Mouse (Mus musculus): Measurements from ENCODE around the gene Mknk1. TPM values are rescaled to one million over a fixed set of nuclear protein-coding genes. Genes with fewer than 3 reads are reported as not detected.

Gene Mknk1
- polyA plus RNA-seq, 1 experiment, result 15.3 TPM

DNA sequence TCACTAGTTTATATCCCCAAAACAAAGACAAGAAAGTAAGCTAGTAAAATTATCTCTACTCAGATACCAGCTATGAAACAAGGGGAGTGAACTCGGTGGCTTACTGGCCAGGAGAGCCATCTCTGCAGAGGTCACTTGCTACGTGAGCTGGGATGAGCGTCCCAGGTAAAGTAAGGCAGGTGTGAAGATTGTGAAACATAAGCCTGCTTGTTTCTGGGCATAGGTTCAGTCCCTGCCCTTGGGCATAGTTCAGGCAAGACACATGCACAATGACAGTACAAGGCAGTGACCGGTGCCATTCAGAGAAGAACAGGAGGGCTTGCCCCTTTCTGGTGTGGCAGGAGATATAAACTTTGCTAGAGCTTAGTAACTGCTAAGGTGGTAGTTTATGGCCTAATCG lies 23.4 kb upstream of the Mknk1 start:
- Histone ChIP-seq H3K79me3 (ENCODE audit: low read depth) (no peaks in the 10 kb centered on the region), H3K27me3 (ENCODE audit: control insufficient read depth, insufficient read depth, insufficient read length) (no peaks in the 10 kb centered on the region), H3K36me3 (ENCODE audit: control insufficient read depth, insufficient read depth) (no peaks in the 10 kb centered on the region), H3K79me2 (ENCODE audit: control insufficient read depth, insufficient read depth) (no peaks in the 10 kb centered on the region), H3K4me3 (ENCODE audit: insufficient read depth, poor library complexity, severe bottlenecking) (no peak overlapping the region), H3ac (ENCODE audit: control insufficient read depth, insufficient read length, low read depth) (no peak overlapping the region)
- no peak for TF ChIP-seq USF1 (IDR thresholded peaks at IDR 0.05; ENCODE audit: low read depth)
- no peak for TF ChIP-seq MYOG (IDR thresholded peaks at IDR 0.05; ENCODE audit: control insufficient read depth, extremely low read depth, insufficient read length)
- no peak for TF ChIP-seq MAX (IDR thresholded peaks at IDR 0.05)

DNA sequence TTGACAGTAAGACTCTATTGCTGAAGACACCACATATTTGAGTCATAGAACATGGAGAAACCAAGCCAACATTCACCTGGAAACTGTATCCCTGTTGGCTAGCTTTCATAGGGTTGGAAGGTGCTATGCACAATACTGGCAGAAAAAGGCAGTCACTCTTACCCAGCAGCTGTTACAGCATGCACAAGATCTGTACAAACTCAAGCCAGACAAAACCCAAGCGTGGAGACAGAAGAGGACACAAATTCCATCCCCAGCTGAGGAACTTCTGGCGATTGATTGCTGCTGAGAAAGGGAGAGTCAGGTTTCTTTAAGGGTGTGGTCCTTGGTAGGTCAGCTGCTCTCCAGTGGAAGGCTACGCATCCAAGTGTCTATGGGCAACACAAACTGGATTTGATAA lies 18.8 kb upstream of the Mknk1 start:
- Histone ChIP-seq H3ac (ENCODE audit: control insufficient read depth, insufficient read length, low read depth) (no peak overlapping the region), H3K79me2 (ENCODE audit: control insufficient read depth, insufficient read depth) (no peaks in the 10 kb centered on the region)
- no peak for TF ChIP-seq FOSL1 (IDR thresholded peaks at IDR 0.05; ENCODE audit: insufficient read depth, low read length, poor library complexity, severe bottlenecking)
- no peak for TF ChIP-seq CEBPB (IDR thresholded peaks at IDR 0.05; ENCODE audit: low read depth)

DNA sequence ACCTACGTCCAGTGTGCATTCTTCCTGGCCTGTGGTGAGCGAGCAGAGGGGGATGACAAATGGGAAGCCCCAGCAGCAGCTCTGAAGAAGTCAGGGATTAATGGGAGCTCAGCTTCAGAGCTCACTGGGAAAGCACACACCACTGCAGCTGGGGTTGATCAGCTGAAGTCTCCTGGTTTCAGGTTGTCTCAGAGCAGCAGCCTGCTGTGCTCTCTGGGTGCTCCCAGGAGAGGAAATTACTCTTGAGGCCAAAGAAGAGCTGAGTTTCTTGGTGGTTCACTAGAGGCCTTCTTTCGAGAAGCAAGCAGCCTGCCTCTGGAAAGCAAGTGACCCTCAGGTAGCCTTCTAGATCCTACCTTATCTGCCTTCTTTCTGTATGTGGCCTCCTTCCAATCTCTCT lies 18.1 kb upstream of the Mknk1 start:
- no peaks in the 10 kb centered on the region for H3K27me3 ChIP-seq (ENCODE audit: control insufficient read depth, insufficient read depth, insufficient read length)

More for the DNA sequence above, 18.8 kb upstream of the Mknk1 start:
- H3K36me3 ChIP-seq (ENCODE audit: control insufficient read depth, insufficient read depth), result no peaks in the 10 kb centered on the region
- H3K79me3 ChIP-seq (ENCODE audit: low read depth), result no peaks in the 10 kb centered on the region
- H3K27me3 ChIP-seq (ENCODE audit: control insufficient read depth, insufficient read depth, insufficient read length), result no peaks in the 10 kb centered on the region
- no peak overlapping the region for H3K4me3 ChIP-seq (ENCODE audit: insufficient read depth, poor library complexity, severe bottlenecking)

DNA sequence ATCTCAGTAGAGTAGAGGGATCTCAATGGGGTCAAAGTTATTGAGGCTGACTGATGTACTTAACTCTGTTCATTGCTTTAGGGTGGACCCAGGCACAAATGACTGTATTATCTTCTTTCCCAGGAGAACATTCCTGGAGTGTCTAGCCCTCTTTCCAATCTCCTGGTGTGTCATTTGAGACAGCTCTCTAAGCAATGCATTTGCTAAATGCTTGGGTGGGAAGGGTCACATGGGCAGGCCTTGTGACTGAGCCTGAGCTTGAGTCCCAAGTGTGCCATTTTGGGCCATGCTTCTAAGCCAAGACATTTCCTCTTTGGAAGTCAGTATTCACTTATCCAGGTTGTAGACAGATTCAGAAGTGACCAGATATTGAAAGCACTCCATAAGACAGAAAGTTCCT lies 17.6 kb upstream of the Mknk1 start:
- no peaks in the 10 kb centered on the region for H3K79me3 ChIP-seq (ENCODE audit: low read depth)
- no peaks in the 10 kb centered on the region for H3K27me3 ChIP-seq (ENCODE audit: control insufficient read depth, insufficient read depth, insufficient read length)
- H3K4me3 ChIP-seq (ENCODE audit: insufficient read depth, poor library complexity, severe bottlenecking), result no peak overlapping the region
- no peaks in the 10 kb centered on the region for H3K36me3 ChIP-seq (ENCODE audit: control insufficient read depth, insufficient read depth)
- H3ac ChIP-seq (ENCODE audit: control insufficient read depth, insufficient read length, low read depth), result no peak overlapping the region
- TF ChIP-seq MYOD1 (IDR thresholded peaks at IDR 0.05; ENCODE audit: control insufficient read depth, insufficient read length, low read depth), result no peak
- TF ChIP-seq FOSL1 (IDR thresholded peaks at IDR 0.05; ENCODE audit: insufficient read depth, low read length, poor library complexity, severe bottlenecking), result no peak
- TF ChIP-seq CTCF (IDR thresholded peaks at IDR 0.05; ENCODE audit: control insufficient read depth, insufficient read depth, insufficient read length), result no peak
- TF ChIP-seq USF1 (IDR thresholded peaks at IDR 0.05; ENCODE audit: low read depth), result no peak
- no peak for TF ChIP-seq MYOG (IDR thresholded peaks at IDR 0.05; ENCODE audit: control insufficient read depth, extremely low read depth, insufficient read length)
- TF ChIP-seq CEBPB (IDR thresholded peaks at IDR 0.05; ENCODE audit: low read depth), result no peak
- no peak for TF ChIP-seq MAX (IDR thresholded peaks at IDR 0.05)
- H3K79me2 ChIP-seq (ENCODE audit: control insufficient read depth, insufficient read depth), result no peaks in the 10 kb centered on the region

More for the DNA sequence above, 18.1 kb upstream of the Mknk1 start:
- Histone ChIP-seq H3K79me2 (ENCODE audit: control insufficient read depth, insufficient read depth) (no peaks in the 10 kb centered on the region), H3K36me3 (ENCODE audit: control insufficient read depth, insufficient read depth) (no peaks in the 10 kb centered on the region), H3K4me3 (ENCODE audit: insufficient read depth, poor library complexity, severe bottlenecking) (no peak overlapping the region), H3K79me3 (ENCODE audit: low read depth) (no peaks in the 10 kb centered on the region), H3ac (ENCODE audit: control insufficient read depth, insufficient read length, low read depth) (no peak overlapping the region)
- TF ChIP-seq MAX (IDR thresholded peaks at IDR 0.05), result no peak

DNA sequence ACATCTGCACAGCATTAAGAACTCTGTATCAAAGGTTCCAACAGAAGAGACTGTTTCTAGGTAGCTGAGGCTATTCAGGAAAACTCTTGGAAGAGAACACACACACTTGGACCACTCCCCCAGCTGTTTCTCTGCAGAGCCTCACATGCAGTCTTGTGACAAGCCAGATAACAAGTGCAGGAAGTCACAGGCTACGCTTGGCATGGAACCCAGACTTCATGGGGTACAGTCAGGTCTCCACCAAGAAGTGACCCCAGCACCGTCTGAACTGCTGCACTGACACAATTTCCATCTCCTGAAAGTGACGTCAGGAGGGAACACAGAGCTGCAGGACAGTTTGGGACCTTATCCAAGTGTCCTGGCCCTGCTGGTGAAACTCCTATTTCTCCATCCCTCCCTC lies 17.1 kb upstream of the Mknk1 start:
- no peaks in the 10 kb centered on the region for H3K79me3 ChIP-seq (ENCODE audit: low read depth)
- H3K27me3 ChIP-seq (ENCODE audit: control insufficient read depth, insufficient read depth, insufficient read length), result no peaks in the 10 kb centered on the region
- H3K36me3 ChIP-seq (ENCODE audit: control insufficient read depth, insufficient read depth), result no peaks in the 10 kb centered on the region
- TF ChIP-seq FOSL1 (IDR thresholded peaks at IDR 0.05; ENCODE audit: insufficient read depth, low read length, poor library complexity, severe bottlenecking), result no peak
- TF ChIP-seq MAX (IDR thresholded peaks at IDR 0.05), result no peak
- no peak for TF ChIP-seq MYOD1 (IDR thresholded peaks at IDR 0.05; ENCODE audit: control insufficient read depth, insufficient read length, low read depth)
- TF ChIP-seq USF1 (IDR thresholded peaks at IDR 0.05; ENCODE audit: low read depth), result no peak
- no peak for TF ChIP-seq CEBPB (IDR thresholded peaks at IDR 0.05; ENCODE audit: low read depth)
- TF ChIP-seq MYOG (IDR thresholded peaks at IDR 0.05; ENCODE audit: control insufficient read depth, extremely low read depth, insufficient read length), result no peak
- TF ChIP-seq CTCF (IDR thresholded peaks at IDR 0.05; ENCODE audit: control insufficient read depth, insufficient read depth, insufficient read length), result no peak
- H3K79me2 ChIP-seq (ENCODE audit: control insufficient read depth, insufficient read depth), result no peaks in the 10 kb centered on the region
- H3ac ChIP-seq (ENCODE audit: control insufficient read depth, insufficient read length, low read depth), result no peak overlapping the region
- H3K4me3 ChIP-seq (ENCODE audit: insufficient read depth, poor library complexity, severe bottlenecking), result no peak overlapping the region

- H3K4me3 ChIP-seq (ENCODE audit: insufficient read depth, poor library complexity, severe bottlenecking), result no peak overlapping the region
- H3ac ChIP-seq (ENCODE audit: control insufficient read depth, insufficient read length, low read depth), result no peak overlapping the region
- H3K27me3 ChIP-seq (ENCODE audit: control insufficient read depth, insufficient read depth, insufficient read length), result no peaks in the 10 kb centered on the region
- H3K79me2 ChIP-seq (ENCODE audit: control insufficient read depth, insufficient read depth), result peaks cover 8% of the 10 kb centered on the region
- H3K36me3 ChIP-seq (ENCODE audit: control insufficient read depth, insufficient read depth), result no peaks in the 10 kb centered on the region
- TF ChIP-seq CTCF (IDR thresholded peaks at IDR 0.05; ENCODE audit: control insufficient read depth, insufficient read depth, insufficient read length) (no peak), MYOD1 (IDR thresholded peaks at IDR 0.05; ENCODE audit: control insufficient read depth, insufficient read length, low read depth) (no peak), FOSL1 (IDR thresholded peaks at IDR 0.05; ENCODE audit: insufficient read depth, low read length, poor library complexity, severe bottlenecking) (no peak), MAX (IDR thresholded peaks at IDR 0.05) (no peak), USF1 (IDR thresholded peaks at IDR 0.05; ENCODE audit: low read depth) (no peak), CEBPB (IDR thresholded peaks at IDR 0.05; ENCODE audit: low read depth) (no peak), MYOG (IDR thresholded peaks at IDR 0.05; ENCODE audit: control insufficient read depth, extremely low read depth, insufficient read length) (no peak)
- H3K79me3 ChIP-seq (ENCODE audit: low read depth), result no peaks in the 10 kb centered on the region
Measured at GRCm38 (mm10) chr4:115824178-115824577, 14.8 kb upstream of the Mknk1 start.
